Mouse (Mus musculus) regulatory T cell (primary cell): ENCODE data around the gene Gm16381.
"Not testable (repeated sequence)": the region's sequence is repeated elsewhere in the genome, so short reads cannot be mapped to it uniquely, and the experiment has no call there.

Source experiments
- in situ Hi-C: fragments of 300-600 bp; cut with MboI, MseI; formaldehyde crosslinking; loops from one replicate; pipeline ENCODE4 v1.15.1; 2025; ENCODE audit warnings: high pct_unique_total_duplicates

Gm16381 gene

DNA sequence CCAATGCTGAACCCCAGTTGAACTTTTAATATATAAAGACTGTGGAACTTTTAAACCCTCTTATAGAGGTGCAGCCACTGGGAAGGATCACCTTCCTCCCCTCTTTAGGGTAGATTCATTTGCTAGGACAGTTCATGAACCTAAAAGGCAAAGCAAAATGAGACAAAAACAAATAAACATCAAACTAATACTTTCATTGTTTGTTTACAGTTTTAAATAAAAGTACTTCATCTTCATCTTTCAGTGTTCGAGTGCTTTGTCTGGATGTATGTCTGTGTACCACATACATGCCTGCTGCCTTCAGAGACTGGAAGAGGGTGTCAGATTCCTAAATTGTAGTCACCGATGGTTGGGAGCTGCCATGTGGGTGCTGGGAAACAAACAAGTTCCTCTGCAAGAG is at the start of gene Gm16381:
Gene Gm16381, minus strand, starts transcription at position 101 of the 400 bp plus-strand sequence.
- in situ Hi-C loops, result not testable (repeated sequence)

DNA sequence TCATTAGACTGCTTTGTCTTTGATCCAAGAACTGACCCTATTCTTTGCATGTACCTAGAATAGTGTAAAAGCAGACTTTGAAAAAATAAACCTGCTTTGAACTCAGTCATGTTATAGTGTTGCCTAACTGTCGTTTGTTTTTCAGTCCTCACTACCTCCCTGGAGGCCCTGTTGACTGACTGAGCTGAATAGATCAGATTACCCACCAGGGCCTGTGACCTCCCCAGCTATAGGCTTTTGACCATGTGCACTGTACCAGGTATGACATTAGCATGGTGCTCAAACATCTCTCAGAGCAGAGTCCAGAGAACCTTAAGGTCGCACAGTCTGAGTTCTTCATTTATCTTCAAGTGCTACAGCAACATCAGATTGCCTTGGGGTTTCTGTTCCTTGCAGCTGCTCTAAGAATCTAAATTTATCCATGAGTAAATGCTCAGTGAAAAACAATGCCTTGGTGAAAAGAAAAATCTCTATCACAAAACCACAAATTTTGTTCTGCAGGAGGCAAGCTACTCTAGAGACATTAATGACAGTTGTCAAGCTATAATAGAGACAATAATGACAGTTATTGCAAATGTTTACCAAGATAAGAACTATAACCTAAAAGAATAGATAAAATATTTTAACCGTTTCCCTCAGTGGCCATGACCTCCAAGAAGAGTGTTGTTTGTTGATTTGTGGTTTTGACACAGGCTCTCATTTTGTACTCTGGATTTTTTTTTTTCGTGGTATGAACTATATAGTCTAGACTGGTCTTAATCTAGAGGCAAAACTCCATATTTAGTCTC is 8.7 kb upstream of the Gm16381 start:
- in situ Hi-C loops, result loop anchor here (10.0 kb wide), 1 partner anchor 642 kb away; no protein-coding TSS in a partner anchor

DNA sequence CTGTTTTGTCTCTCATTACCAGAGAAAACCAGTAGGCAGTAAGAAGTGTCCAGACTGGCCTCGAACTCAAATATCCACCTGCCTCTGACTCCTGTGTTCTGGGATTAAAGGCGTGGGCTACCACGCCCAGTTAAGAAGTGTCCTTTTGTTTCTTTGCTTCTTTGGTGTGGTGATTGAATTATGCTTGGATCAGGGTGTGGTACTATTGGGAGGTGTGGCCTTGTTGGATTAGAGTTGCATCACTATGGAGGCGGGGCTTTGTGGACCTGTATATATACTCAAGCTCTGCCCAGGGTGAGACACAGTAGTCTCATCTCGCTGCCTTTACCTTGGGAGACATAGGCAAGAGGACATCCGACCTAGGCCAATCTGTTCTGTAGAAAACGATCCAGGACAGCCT is 25.9 kb downstream of the Gm16381 start, which contains the start of gene Gm4027:
Gene Gm4027, plus strand, starts transcription at position 301 of the 400 bp plus-strand sequence.
- in situ Hi-C loops, result loop anchor here (5.0 kb wide), 1 partner anchor 199 kb away; the partner anchor contains the start of gene BB287469

DNA sequence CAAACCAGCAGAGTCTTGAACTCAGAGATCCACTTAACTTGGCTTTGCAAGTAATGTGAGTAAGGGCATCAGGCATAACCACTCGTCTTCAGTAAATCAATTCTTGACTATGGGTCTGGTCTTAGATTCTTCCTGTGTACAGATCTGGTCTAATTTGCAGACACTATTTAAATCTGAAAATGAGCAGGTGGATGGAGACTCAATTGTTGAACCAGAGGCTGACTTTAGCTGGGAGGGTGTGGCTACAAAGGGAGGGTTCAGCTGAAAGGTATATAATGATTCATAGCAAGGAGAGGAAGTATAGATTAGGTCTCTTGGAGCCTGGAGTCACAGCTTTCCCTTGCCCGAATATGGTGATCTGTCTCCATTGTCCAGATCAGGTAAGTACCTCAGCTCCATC is 42.0 kb downstream of the Gm16381 start, which contains the start of gene Oog1:
Gene Oog1, plus strand, starts transcription at position 301 of the 400 bp plus-strand sequence.
- in situ Hi-C loops, result not testable (repeated sequence)

DNA sequence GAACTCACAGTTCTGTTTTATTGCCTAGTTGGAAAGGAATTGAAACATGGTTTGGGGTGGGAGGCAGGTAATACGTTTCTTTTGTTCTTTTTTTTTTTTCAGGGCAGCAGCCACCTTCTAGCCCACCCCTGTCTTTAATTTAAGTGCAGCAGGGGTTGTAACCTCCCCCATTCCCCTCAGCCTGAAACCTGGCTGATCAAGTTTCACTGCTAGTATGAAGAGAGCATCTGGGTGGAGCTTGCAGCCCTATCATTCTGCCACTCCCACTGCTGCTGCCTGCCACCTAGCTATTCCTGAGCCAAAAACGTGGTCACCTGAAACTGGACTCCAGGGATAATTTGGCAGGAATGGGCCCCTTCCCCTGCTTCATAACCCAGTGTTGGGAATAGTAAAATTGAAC is 43.0 kb downstream of the Gm16381 start:
- in situ Hi-C loops, result not testable (repeated sequence)
